Mouse (Mus musculus) spleen, adult 2 months (tissue): ENCODE results near the gene Minpp1.

Experiments used
- CTCF ChIP-seq: fragments of 200-500 bp; IDR thresholded peaks from 2 replicates; pipeline ENCODE4 v1.5.1; 2011; ENCODE audit warnings: mild to moderate bottlenecking, inconsistent platforms; ENCODE audit not compliant: insufficient read depth, insufficient read length, insufficient replicate concordance; ENCODE audit errors: extremely low read depth
- POLR2A ChIP-seq: fragments of 200-500 bp; IDR thresholded peaks from 2 replicates; pipeline ENCODE4 v1.6.1; 2011; ENCODE audit warnings: low read depth, low read length, inconsistent platforms

- no peak for TF ChIP-seq CTCF
- no peak for TF ChIP-seq POLR2A
These were observed 43.8 kb downstream of the Minpp1 start for GRCm38 (mm10) chr19:32529252-32529942.
